Mouse (Mus musculus) embryonic stem cell, embryonic (primary cell): Measurements from ENCODE around the gene Vwa5a.

Experiments
- CTCF ChIA-PET, 4 experiments: fragments of 300-600 bp in 2 of 4; fragments of 350-600 bp in 2 of 4; sonication (Branson Sonifier 250); formaldehyde crosslinking; loops; one replicate each; lab custom pipeline; 2022; ENCODE audit warnings: inconsistent platforms in 2 of 4; lab: Charles Lee
- POLR2A ChIA-PET, 4 experiments: fragments of 300-600 bp in 2 of 4; fragments of 350-600 bp in 2 of 4; sonication (Branson Sonifier 250); formaldehyde crosslinking; loops; one replicate each; lab custom pipeline; 2022; ENCODE audit warnings: antibody characterized with exemption in 4 of 4, inconsistent platforms in 1 of 4; lab: Charles Lee

Vwa5a gene

DNA sequence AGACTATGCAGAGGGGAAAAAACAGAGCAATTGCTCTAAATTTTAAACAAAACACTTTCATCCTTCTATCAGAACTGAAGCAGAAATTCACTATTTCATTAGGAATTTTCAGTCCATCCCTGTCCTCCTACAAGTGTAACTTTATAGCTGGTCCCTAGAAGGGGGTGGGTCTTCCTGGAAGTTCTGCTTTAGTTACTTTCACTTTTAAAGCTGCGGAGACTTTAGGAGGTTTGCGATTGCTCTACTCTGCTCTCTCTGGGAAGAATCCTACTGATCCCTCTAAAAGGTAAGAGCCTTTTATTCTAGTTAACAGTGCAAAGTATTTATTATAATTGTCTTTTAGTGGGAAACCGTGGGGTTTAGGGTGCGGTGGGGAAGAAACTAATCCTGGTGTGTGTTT is at the start of gene Vwa5a:
Vwa5a (plus strand) TSS at position 167 of the 400 bp plus-strand sequence.
- POLR2A ChIA-PET = no interaction called here

DNA sequence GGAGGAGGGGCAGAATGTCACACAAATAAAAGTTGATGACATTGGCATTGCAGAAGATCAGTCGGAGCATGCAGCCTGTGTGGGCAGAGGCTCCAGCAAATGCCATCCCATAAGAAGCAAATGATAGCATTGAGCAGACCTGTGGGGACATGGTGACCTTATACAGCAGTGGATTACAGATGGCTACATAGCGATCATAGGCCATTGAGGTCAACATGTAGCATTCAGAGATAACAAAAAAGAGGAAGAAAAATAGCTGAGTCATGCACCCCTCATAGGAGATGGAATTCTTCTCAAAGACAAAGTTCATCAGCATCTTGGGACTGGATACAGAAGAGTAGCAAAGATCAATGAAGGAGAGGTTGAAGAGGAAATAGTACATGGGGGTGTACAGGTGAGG is 45.2 kb upstream of the Vwa5a start:
- CTCF ChIA-PET = no interaction called here

More for the DNA sequence above, at the start of gene Vwa5a:
- CTCF ChIA-PET = no interaction called here

DNA sequence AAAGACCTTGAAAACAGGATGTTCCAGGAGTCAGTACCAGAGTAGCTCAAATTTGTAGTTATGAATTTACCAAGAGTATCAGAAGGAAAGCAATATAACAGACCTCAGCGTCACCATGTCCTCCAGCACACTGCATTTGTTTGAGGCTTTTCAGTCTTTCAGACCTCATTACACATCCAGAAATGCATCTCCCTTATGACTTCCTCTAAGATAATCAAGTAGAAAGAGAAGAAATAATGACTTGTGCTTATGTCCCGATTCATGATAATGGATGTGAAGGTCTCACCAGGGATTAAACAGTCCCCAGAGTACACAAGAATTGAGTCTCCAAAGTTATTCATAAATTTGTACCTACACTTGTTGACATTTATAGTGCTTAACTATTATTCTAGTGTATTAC is 43.6 kb upstream of the Vwa5a start, which contains the start of gene Olfr918:
Olfr918 (minus strand) TSS at position 101 of the 400 bp plus-strand sequence.
- ChIA-PET CTCF (no interaction called here), POLR2A (no interaction called here)

More for the DNA sequence above, 45.2 kb upstream of the Vwa5a start:
- POLR2A ChIA-PET = no interaction called here

DNA sequence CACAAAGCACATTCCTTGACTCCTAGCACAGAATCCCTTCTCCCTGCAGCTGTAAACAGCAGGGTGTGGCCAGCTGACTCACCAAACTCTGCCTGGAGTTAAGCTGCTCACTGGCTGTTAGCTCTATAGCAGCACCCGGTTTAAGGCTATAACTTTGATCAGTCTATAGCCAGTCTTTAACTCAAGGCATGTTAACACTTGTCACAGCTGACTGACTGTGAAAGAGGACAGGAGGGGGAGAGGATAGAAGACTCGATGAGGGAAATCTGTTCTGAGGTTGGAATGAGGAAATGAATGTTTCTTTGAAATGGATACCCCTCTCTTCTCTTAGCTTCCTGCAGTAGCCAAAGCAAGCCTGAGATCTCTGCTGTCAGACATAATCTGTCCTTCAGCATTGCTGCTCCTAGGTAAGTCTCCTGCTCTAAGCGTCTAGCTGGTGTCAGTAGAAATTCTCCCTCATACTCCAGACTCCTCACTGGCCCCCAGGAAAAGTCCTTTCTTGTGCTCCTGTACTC is 916 bp downstream of the Vwa5a start:
- CTCF ChIA-PET = no interaction called here
- POLR2A ChIA-PET = interaction anchor here in 1 of 4 experiments (0.8 kb wide), 1 partner anchor 35 kb away, joined by 4 read pairs; no protein-coding TSS in a partner anchor

DNA sequence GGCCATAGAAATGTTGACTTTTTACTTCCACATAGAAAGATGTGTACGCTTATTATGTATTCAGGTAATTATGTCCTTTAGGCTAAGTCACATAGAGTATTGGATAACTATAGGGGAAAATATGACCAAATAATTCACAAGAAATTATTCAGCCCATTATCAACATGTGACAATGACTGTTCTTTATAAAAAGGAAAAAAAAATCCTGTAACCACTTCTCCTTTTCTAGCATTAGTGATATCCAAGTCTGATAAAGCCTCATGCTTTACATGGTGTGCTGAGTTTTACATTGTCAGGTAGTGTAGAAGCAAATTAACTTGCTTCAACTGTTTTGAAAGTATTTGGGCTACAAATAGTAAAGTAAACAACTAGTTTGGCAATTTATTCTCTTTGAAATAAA is 6.0 kb downstream of the Vwa5a start:
- POLR2A ChIA-PET = interaction anchor here in 1 of 4 experiments (0.7 kb wide), 1 partner anchor 196 kb away, joined by 3 read pairs; no protein-coding TSS in a partner anchor
- CTCF ChIA-PET = no interaction called here

DNA sequence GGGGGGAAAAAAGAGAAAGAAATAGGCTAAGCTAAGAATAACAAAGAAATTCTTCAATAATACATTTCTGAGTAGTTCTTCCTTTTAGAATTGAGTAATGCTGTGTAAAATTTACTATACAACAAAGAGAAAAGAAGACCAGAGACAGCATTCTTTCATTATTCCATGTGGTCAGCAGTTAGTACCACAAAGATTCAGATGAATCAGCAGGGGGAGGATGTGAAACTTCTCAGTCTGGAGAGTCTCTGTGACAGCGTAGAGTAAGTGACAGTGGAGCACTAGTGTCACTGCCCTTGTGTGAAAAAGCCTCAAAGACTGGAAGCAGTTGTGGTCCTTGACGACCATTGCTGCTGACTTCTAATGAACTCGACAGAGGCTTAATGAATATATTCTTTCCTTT is 10.2 kb downstream of the Vwa5a start:
- ChIA-PET POLR2A (no interaction called here), CTCF (interaction anchor here in 1 of 4 experiments (0.6 kb wide), 2 partner anchors 23 to 697 kb away, joined by 4 to 5 read pairs; no protein-coding TSS in a partner anchor)

DNA sequence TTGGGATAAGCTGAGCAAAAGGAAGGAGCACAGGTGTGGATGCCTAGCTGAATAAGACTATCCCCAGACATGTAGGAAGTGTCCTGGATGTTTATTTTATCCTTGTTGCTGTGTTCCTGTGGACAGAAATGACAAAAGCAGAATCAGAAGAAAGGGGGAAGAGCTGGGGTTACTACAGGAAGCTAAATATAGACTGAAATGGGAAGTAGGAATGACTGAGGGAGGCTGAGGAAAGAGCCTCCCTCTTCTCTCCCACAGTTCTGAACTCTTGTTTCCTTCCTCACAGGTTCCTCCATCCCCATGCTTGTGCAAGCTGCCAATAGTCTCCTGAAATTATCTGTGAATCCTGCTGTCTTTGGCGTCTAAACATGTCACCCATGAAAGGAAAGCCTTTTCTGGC is 23.3 kb downstream of the Vwa5a start:
- CTCF ChIA-PET = no interaction called here
- POLR2A ChIA-PET = no interaction called here

DNA sequence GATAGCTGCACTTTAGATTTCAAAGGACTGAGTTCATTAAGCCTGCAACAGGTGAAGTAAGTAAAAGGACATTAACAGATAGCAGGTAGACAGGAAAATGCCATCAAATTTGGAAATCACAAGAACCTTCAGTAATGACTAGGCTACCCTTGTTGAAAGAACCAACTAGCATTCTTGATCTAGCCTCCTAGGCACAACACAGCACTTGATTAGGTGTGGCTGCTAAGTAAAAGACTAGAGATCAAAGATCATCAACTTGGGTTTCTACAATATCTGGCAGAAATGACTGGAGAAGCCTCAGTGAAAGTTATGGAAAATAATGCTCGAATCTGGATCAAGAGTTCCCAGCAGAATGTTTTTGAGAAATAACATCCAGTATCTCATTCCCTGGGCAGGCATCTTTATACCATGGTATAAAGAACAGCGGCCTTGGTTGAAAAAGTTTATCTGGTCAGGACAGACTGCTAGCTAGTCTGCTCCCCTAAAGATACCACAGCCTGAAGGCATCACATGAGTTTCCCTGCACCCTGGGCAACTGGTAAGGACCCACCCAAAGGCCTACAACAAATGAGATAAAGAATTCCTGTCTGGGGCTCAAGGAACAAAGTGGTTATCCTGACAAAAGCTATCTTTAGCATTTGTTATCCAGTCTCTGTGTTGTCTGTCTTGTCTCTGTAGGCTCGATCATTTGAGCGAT is 26.7 kb downstream of the Vwa5a start:
- CTCF ChIA-PET = no interaction called here

DNA sequence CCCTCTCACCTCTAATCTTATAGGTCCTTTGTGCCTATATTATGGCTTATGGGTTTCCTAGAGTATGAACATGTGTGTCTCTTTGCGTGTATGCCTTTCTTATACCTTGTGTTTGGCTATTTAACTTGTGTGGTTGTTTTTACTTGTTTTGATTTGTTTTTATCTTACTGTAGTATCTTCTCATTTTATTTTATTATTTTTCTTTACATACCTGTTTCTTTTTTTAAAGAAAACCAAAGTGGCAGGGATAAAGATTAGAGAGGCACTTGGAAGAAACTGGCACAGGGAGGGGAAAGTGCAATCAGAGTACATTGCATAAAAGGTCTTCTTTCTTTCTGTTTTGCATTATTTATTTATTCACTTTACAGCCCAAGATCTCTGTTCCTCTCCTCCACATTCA is 33.9 kb downstream of the Vwa5a start, which contains the start of gene Olfr920:
Olfr920 (plus strand) TSS at position 301 of the 400 bp plus-strand sequence.
- ChIA-PET CTCF (no interaction called here), POLR2A (no interaction called here)

More for the DNA sequence above, 26.7 kb downstream of the Vwa5a start:
- POLR2A ChIA-PET = no interaction called here

DNA sequence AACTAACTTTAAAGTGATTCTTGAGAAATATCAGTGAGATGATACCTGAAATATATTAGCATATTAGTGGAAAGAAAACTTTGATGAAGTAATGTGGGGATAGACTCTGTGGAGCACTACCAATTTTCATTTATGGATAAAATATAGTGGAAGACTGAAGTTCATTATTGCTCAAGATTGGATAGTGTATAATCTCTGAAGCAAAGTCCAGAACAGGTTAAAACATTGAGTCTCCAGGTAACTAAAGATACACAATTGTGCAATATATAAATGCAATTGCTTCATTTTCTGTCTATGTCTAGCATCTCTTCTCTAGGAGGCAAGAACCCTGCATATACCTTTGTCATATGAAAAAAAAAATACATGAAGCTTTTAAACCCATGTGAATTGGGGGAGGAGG is 54.7 kb downstream of the Vwa5a start, which contains the start of gene Olfr921:
Olfr921 (plus strand) TSS at position 301 of the 400 bp plus-strand sequence.
- ChIA-PET CTCF (no interaction called here), POLR2A (no interaction called here)

DNA sequence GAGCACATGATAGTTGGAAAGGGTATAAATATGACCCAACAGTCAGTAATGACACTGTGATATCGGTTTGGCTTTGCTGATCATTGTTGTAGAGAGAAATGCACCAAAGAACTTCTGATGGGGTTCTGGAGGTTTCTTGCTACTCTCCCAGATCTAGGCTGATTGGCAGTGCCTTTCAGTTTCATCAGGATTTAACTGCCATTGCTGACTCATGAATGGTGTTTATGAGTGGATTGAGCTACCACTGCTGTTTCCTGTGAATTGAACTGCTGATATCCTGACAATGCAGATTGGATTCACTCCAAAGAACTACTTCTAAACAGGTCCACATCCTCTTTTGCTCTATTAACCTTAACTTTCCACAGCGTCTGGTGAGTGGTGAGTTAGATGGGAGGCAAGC is 74.6 kb downstream of the Vwa5a start:
- POLR2A ChIA-PET = no interaction called here
- CTCF ChIA-PET = no interaction called here
